Comparison of ENCODE assay signal across 8 mouse cellular contexts in genomic region chr17:83216251-83216919, GRCm38 (mm10). TPM values are rescaled to one million over a fixed set of nuclear protein-coding genes. Genes with fewer than 3 reads are reported as not detected.
DNase-seq lines count a peak whose midpoint lies in the region; ATAC-seq and TF ChIP-seq lines count a peak whose summit lies in the region.

No protein-coding gene starts in this region.

- peak overlapping the region; percentile 93 for H3K4me3 ChIP-seq in kidney, postnatal 0 days (replicated peaks; ENCODE audit: low read depth, low read length)
- peak overlapping the region; percentile 71 for H3K4me3 ChIP-seq in embryonic facial prominence, embryonic 13.5 days
- peak overlapping the region; percentile 89 for H3K4me3 ChIP-seq in intestine, embryonic 14.5 days (ENCODE audit: low read depth, low read length)
- H3K4me3 ChIP-seq in myocyte = peak overlapping the region; percentile 28

- peak overlapping the region; percentile 97 for H3K4me2 ChIP-seq in kidney, postnatal 0 days (ENCODE audit: low read length)
- peak overlapping the region; percentile 93 for H3K4me2 ChIP-seq in embryonic facial prominence, embryonic 13.5 days
- peak overlapping the region; percentile 89 for H3K4me2 ChIP-seq in intestine, embryonic 14.5 days (ENCODE audit: low read length)
- peak overlapping the region; percentile 93 for H3K4me2 ChIP-seq in myocyte (ENCODE audit: low read depth)

- H3K9ac ChIP-seq in kidney, postnatal 0 days (ENCODE audit: low read depth, low read length) = peak overlapping the region; percentile 98
- H3K9ac ChIP-seq in embryonic facial prominence, embryonic 13.5 days = peak overlapping the region; percentile 90
- peak overlapping the region; percentile 98 for H3K9ac ChIP-seq in intestine, embryonic 14.5 days (ENCODE audit: low read length)

- peak overlapping the region; percentile 91 for H3K27ac ChIP-seq in kidney, postnatal 0 days
- H3K27ac ChIP-seq in embryonic facial prominence, embryonic 13.5 days = peak overlapping the region; percentile 60; the same call in 1 of the 2 replicates
- H3K27ac ChIP-seq in intestine, embryonic 14.5 days (ENCODE audit: low read depth) = peak overlapping the region; percentile 84

- peak overlapping the region; percentile 77 for H3ac ChIP-seq in myocyte (ENCODE audit: control insufficient read depth, insufficient read length)

- no peak for TF ChIP-seq CTCF in kidney, postnatal 0 days (IDR thresholded peaks at IDR 0.05; ENCODE audit: low read depth)

- no peak for ATAC-seq in kidney, postnatal 0 days (replicated peaks; ENCODE audit: low FRiP score, low read depth)
- no peak for ATAC-seq in embryonic facial prominence, embryonic 13.5 days (ENCODE audit: insufficient number of reproducible peaks, insufficient read depth, low FRiP score, low TSS enrichment, low read depth)
- no peak for ATAC-seq in intestine, embryonic 14.5 days (replicated peaks; ENCODE audit: low FRiP score, low TSS enrichment, low read depth)

- H3K9me3 ChIP-seq in kidney, postnatal 0 days (replicated peaks; ENCODE audit: low read length) = no peaks in the 10 kb centered on the region
- no peaks in the 10 kb centered on the region for H3K9me3 ChIP-seq in embryonic facial prominence, embryonic 13.5 days
- H3K9me3 ChIP-seq in intestine, embryonic 14.5 days (ENCODE audit: control insufficient read depth, low read length) = no peaks in the 10 kb centered on the region

- no peak for TF ChIP-seq POLR2A in myocyte (IDR thresholded peaks at IDR 0.05; ENCODE audit: insufficient read length, low read depth)

- peaks cover 4% of the 10 kb centered on the region for H3K79me2 ChIP-seq in myocyte (ENCODE audit: control insufficient read depth, insufficient read depth)

- H3K27me3 ChIP-seq in kidney, postnatal 0 days (ENCODE audit: insufficient read depth, low read length) = no peaks in the 10 kb centered on the region
- H3K27me3 ChIP-seq in embryonic facial prominence, embryonic 13.5 days = peaks cover 84% of the 10 kb centered on the region
- H3K27me3 ChIP-seq in intestine, embryonic 14.5 days (replicated peaks; ENCODE audit: control insufficient read depth, insufficient read depth, low read length) = no peaks in the 10 kb centered on the region
- no peaks in the 10 kb centered on the region for H3K27me3 ChIP-seq in myocyte (ENCODE audit: control insufficient read depth, insufficient read depth, insufficient read length)

- peak; percentile 47 for DNase-seq in kidney, postnatal 0 days (ENCODE audit: low spot score)
- no peak for DNase-seq in kidney, postnatal 25 days
- DNase-seq in intestine, embryonic 14.5 days (ENCODE audit: low spot score) = no peak
- no peak for DNase-seq in cerebellum, adult 11 months
- DNase-seq in urinary bladder, postnatal 4 days (ENCODE audit: low spot score in 2 of 2) = no peak
- no peak for DNase-seq in thymus, postnatal 0 days (ENCODE audit: low spot score)

- WGBS in kidney, postnatal 0 days = 15% methylated on average over 7 of the region's 7 CpGs
- WGBS in embryonic facial prominence, embryonic 13.5 days = 19% methylated on average over 7 of the region's 7 CpGs
- 11% methylated on average over 7 of the region's 7 CpGs for whole genome bisulfite sequencing in intestine, embryonic 14.5 days

- H3K4me1 ChIP-seq in kidney, postnatal 0 days (replicated peaks; ENCODE audit: insufficient read depth, low read length) = peaks cover 43% of the 10 kb centered on the region
- peaks cover 43% of the 10 kb centered on the region for H3K4me1 ChIP-seq in embryonic facial prominence, embryonic 13.5 days
- H3K4me1 ChIP-seq in intestine, embryonic 14.5 days (replicated peaks; ENCODE audit: control insufficient read depth, insufficient read depth, low read length) = peaks cover 61% of the 10 kb centered on the region

- no peaks in the 10 kb centered on the region for H3K36me3 ChIP-seq in kidney, postnatal 0 days (ENCODE audit: insufficient read depth, low read length)
- peaks cover under 1% of the 10 kb centered on the region; the same call in 1 of the 2 replicates for H3K36me3 ChIP-seq in embryonic facial prominence, embryonic 13.5 days
- H3K36me3 ChIP-seq in intestine, embryonic 14.5 days (ENCODE audit: control insufficient read depth, insufficient read depth, low read length) = peaks cover 14% of the 10 kb centered on the region
- no peaks in the 10 kb centered on the region for H3K36me3 ChIP-seq in myocyte (ENCODE audit: control insufficient read depth, insufficient read depth)

TF ChIP-seq in myocyte, 11 proteins besides CTCF, POLR2A, EP300 and RAD21:
- TF ChIP-seq TCF3 (IDR thresholded peaks at IDR 0.05; ENCODE audit: insufficient read length, low read depth) (no peak), MYOD1 (IDR thresholded peaks at IDR 0.05; ENCODE audit: control insufficient read depth in 1 of 3, insufficient read length in 2 of 3, low read depth in 2 of 3) (no peak), MAX (IDR thresholded peaks at IDR 0.05; ENCODE audit: low read depth) (no peak)

RNA-seq across cellular contexts. Expression of gene Pkdcc, which starts 1.3 kb away (rescaled TPM):
- 28.5 and 29.1 TPM in 2 replicates for polyA plus RNA-seq in kidney, postnatal 0 days (2015; fragmentation: Nextera tagmentation; extraction: Ambion mirVana)
- 5.6 and 8.1 TPM in 2 replicates for polyA plus RNA-seq in embryonic facial prominence, embryonic 13.5 days (2015; fragmentation: Nextera tagmentation; extraction: Ambion mirVana)
- 33.3 and 44.2 TPM in 2 replicates for polyA plus RNA-seq in intestine, embryonic 14.5 days (2014; fragmentation: Nextera tagmentation; extraction: Ambion mirVana)
- polyA plus RNA-seq in myocyte (2012; fragmentation: generic; extraction: Trizol) = 14.1 TPM
- 12.5 and 13.1 TPM in 2 replicates for polyA plus RNA-seq in thymus, postnatal 0 days (2015; fragmentation: Nextera tagmentation; extraction: Ambion mirVana)

Comparison
In these comparisons a context has a peak if more than half of its experiments do, and no peak if none do; other contexts are left out.
1. H3K4me3 ChIP-seq: peak in every context shown above with its lines; median percentile 93 in kidney, postnatal 0 days; 89 in intestine, embryonic 14.5 days; 71 in embryonic facial prominence, embryonic 13.5 days; 28 in myocyte.